Mouse (Mus musculus) heart, embryonic 15.5 days (tissue): ENCODE results near the gene Grik5. TPM values are rescaled to one million over a fixed set of nuclear protein-coding genes. Genes with fewer than 3 reads are reported as not detected.

Source experiments
- ATAC-seq: fragments of 200-750 bp; cut with Nextera tagmentation; replicated peaks from 2 replicates; pipeline ENCODE4 v1.8.0; 2017; ENCODE audit warnings: low read depth, moderate TSS enrichment; ENCODE audit not compliant: insufficient number of reproducible peaks, insufficient read depth, low FRiP score
- H3K27ac ChIP-seq: fragments of 300-500 bp; sonication (generic); 2 replicates; pipeline ENCODE4 v1.5.1; 2015; ENCODE audit warnings: mild to moderate bottlenecking, inconsistent platforms
- H3K27me3 ChIP-seq: fragments of 300-500 bp; sonication (generic); 2 replicates; pipeline ENCODE4 v1.6.1; 2015; ENCODE audit warnings: inconsistent platforms
- H3K36me3 ChIP-seq: fragments of 300-500 bp; sonication (generic); 2 replicates; pipeline ENCODE4 v1.6.1; 2015; ENCODE audit warnings: mild to moderate bottlenecking, inconsistent platforms
- H3K4me1 ChIP-seq: fragments of 300-500 bp; sonication (generic); replicated peaks from 2 replicates; pipeline ENCODE4 v1.6.1; 2015; ENCODE audit warnings: inconsistent platforms
- H3K4me2 ChIP-seq: fragments of 300-500 bp; sonication (generic); 2 replicates; pipeline ENCODE4 v1.6.1; 2015; ENCODE audit warnings: inconsistent platforms, mild to moderate bottlenecking, moderate library complexity
- H3K4me3 ChIP-seq: fragments of 300-500 bp; sonication (generic); 2 replicates; pipeline ENCODE4 v1.5.1; 2015; ENCODE audit warnings: mild to moderate bottlenecking, inconsistent platforms
- H3K9ac ChIP-seq: fragments of 300-500 bp; sonication (generic); 2 replicates; pipeline ENCODE4 v1.6.1; 2015; ENCODE audit warnings: mild to moderate bottlenecking, inconsistent platforms
- H3K9me3 ChIP-seq: fragments of 300-500 bp; sonication (generic); replicated peaks from 2 replicates; pipeline ENCODE4 v1.6.1; 2016; ENCODE audit warnings: inconsistent platforms
- WGBS: fragments of 180-500 bp; shearing (Covaris S2); methylation state at CpG from one replicate; pipeline ENCODE4 v1.1.7; 2015; ENCODE audit warnings: mixed read lengths; 5-methylcytosine and 5-hydroxymethylcytosine counted together
- polyA plus RNA-seq: library from polyadenylated mRNA; unstranded; fragments of >200 nt; fragmentation: Nextera tagmentation; extraction: Ambion mirVana; gene quantifications from 2 replicates; pipeline ENCODE4 v1.2.1, GENCODE M21; 2015

The Grik5 gene
- polyA plus RNA-seq, 1 experiment from 2014 or later: 2.4 TPM

- Histone ChIP-seq H3K36me3 (no peaks in the 10 kb centered on the region), H3K27ac (no peak overlapping the region), H3K4me2 (no peak overlapping the region), H3K9me3 (no peaks in the 10 kb centered on the region), H3K9ac (no peak overlapping the region), H3K4me1 (no peaks in the 10 kb centered on the region), H3K4me3 (no peak overlapping the region), H3K27me3 (peaks cover 27% of the 10 kb centered on the region; the same call in 1 of the 2 replicates)
- ATAC-seq: no peak
- WGBS: 44% methylated on average over 4 of the region's 4 CpGs
Measured at GRCm38 (mm10) chr7:25099581-25099980, 27.4 kb upstream of the Grik5 start.

- no peak overlapping the region for H3K9ac ChIP-seq
- ATAC-seq: no peak
- no peak overlapping the region for H3K4me2 ChIP-seq
- peaks cover 29% of the 10 kb centered on the region for H3K27me3 ChIP-seq
- H3K9me3 ChIP-seq: no peaks in the 10 kb centered on the region
- peaks cover 3% of the 10 kb centered on the region for H3K4me1 ChIP-seq
- WGBS: 71% methylated on average over 3 of the region's 3 CpGs
- no peaks in the 10 kb centered on the region for H3K36me3 ChIP-seq
- no peak overlapping the region for H3K27ac ChIP-seq
- no peak overlapping the region for H3K4me3 ChIP-seq
Measured at GRCm38 (mm10) chr7:25098169-25098568, 26.0 kb upstream of the Grik5 start.

- no peak overlapping the region for H3K4me2 ChIP-seq
- H3K4me1 ChIP-seq: peaks cover 19% of the 10 kb centered on the region
- H3K27ac ChIP-seq: no peak overlapping the region
- H3K4me3 ChIP-seq: no peak overlapping the region
- no peak overlapping the region for H3K9ac ChIP-seq
- H3K27me3 ChIP-seq: peaks cover 10% of the 10 kb centered on the region
- H3K36me3 ChIP-seq: no peaks in the 10 kb centered on the region
- WGBS: 49% methylated on average over 10 of the region's 10 CpGs
- no peak for ATAC-seq
- H3K9me3 ChIP-seq: no peaks in the 10 kb centered on the region
Measured at GRCm38 (mm10) chr7:25089875-25090274, 17.7 kb upstream of the Grik5 start.

GRCm38 (mm10) chr7:25088968-25089367, 16.8 kb upstream of the Grik5 start:
- Histone ChIP-seq H3K9me3 (no peaks in the 10 kb centered on the region), H3K4me1 (peaks cover 22% of the 10 kb centered on the region), H3K27me3 (peaks cover 10% of the 10 kb centered on the region), H3K4me2 (no peak overlapping the region), H3K4me3 (no peak overlapping the region), H3K27ac (no peak overlapping the region), H3K36me3 (peaks cover 2% of the 10 kb centered on the region; the same call in 1 of the 2 replicates), H3K9ac (no peak overlapping the region)
- WGBS: 26% methylated on average over 11 of the region's 11 CpGs
- 0 out of 2 replicates have a peak, but pooled peaks have one; percentile 6 for ATAC-seq

- H3K4me3 ChIP-seq: no peak overlapping the region
- H3K36me3 ChIP-seq: peaks cover 7% of the 10 kb centered on the region
- peaks cover 22% of the 10 kb centered on the region for H3K4me1 ChIP-seq
- WGBS: 19% methylated on average over 10 of the region's 10 CpGs
- no peak overlapping the region for H3K27ac ChIP-seq
- H3K4me2 ChIP-seq: no peak overlapping the region; the same call in 1 of the 2 replicates
- no peaks in the 10 kb centered on the region for H3K9me3 ChIP-seq
- H3K9ac ChIP-seq: no peak overlapping the region
- peaks cover 10% of the 10 kb centered on the region for H3K27me3 ChIP-seq
- ATAC-seq: peak; percentile 45; the same call in 1 of the 2 replicates
Measured at GRCm38 (mm10) chr7:25088531-25088930, 16.4 kb upstream of the Grik5 start.

GRCm38 (mm10) chr7:25087972-25088371, 15.8 kb upstream of the Grik5 start:
- H3K4me3 ChIP-seq: no peak overlapping the region
- no peaks in the 10 kb centered on the region for H3K9me3 ChIP-seq
- H3K27ac ChIP-seq: no peak overlapping the region
- H3K9ac ChIP-seq: no peak overlapping the region
- H3K4me2 ChIP-seq: no peak overlapping the region
- ATAC-seq: no peak
- WGBS: 66% methylated on average over 5 of the region's 5 CpGs
- H3K4me1 ChIP-seq: peaks cover 21% of the 10 kb centered on the region
- H3K36me3 ChIP-seq: peaks cover 12% of the 10 kb centered on the region
- H3K27me3 ChIP-seq: peaks cover 6% of the 10 kb centered on the region

GRCm38 (mm10) chr7:25087256-25087912, 15.2 kb upstream of the Grik5 start:
- 66% methylated on average over 10 of the region's 10 CpGs for WGBS
- H3K9me3 ChIP-seq: no peaks in the 10 kb centered on the region
- no peak; the same call in 1 of the 2 replicates for ATAC-seq
- no peak overlapping the region for H3K4me3 ChIP-seq
- H3K27ac ChIP-seq: no peak overlapping the region
- 0 out of 2 replicates have a peak, but pooled peaks cover under 1% of the 10 kb centered on the region for H3K27me3 ChIP-seq
- H3K9ac ChIP-seq: no peak overlapping the region
- peaks cover 18% of the 10 kb centered on the region for H3K36me3 ChIP-seq
- peaks cover 22% of the 10 kb centered on the region for H3K4me1 ChIP-seq
- no peak overlapping the region for H3K4me2 ChIP-seq

- Histone ChIP-seq H3K4me3 (no peak overlapping the region), H3K36me3 (peaks cover 25% of the 10 kb centered on the region), H3K9ac (no peak overlapping the region), H3K27ac (no peak overlapping the region), H3K9me3 (no peaks in the 10 kb centered on the region), H3K27me3 (no peaks in the 10 kb centered on the region), H3K4me1 (peaks cover 22% of the 10 kb centered on the region), H3K4me2 (no peak overlapping the region)
- 57% methylated on average over 3 of the region's 3 CpGs for WGBS
- no peak for ATAC-seq
Measured at GRCm38 (mm10) chr7:25086656-25087055, 14.5 kb upstream of the Grik5 start.

GRCm38 (mm10) chr7:25084621-25085020, 12.5 kb upstream of the Grik5 start:
- no peaks in the 10 kb centered on the region for H3K27me3 ChIP-seq
- H3K36me3 ChIP-seq: peaks cover 46% of the 10 kb centered on the region
- no peak overlapping the region for H3K27ac ChIP-seq
- no peak overlapping the region for H3K4me3 ChIP-seq
- no peaks in the 10 kb centered on the region for H3K9me3 ChIP-seq
- WGBS: 48% methylated on average over 5 of the region's 5 CpGs
- H3K9ac ChIP-seq: no peak overlapping the region
- peaks cover 22% of the 10 kb centered on the region for H3K4me1 ChIP-seq
- ATAC-seq: no peak
- H3K4me2 ChIP-seq: no peak overlapping the region

- 73% methylated on average over 4 of the region's 4 CpGs for WGBS
- Histone ChIP-seq H3K9ac (no peak overlapping the region; the same call in 1 of the 2 replicates), H3K4me3 (no peak overlapping the region), H3K27me3 (no peaks in the 10 kb centered on the region), H3K4me1 (peaks cover 29% of the 10 kb centered on the region), H3K9me3 (no peaks in the 10 kb centered on the region), H3K36me3 (peaks cover 48% of the 10 kb centered on the region), H3K27ac (no peak overlapping the region), H3K4me2 (no peak overlapping the region)
- no peak for ATAC-seq
Measured at GRCm38 (mm10) chr7:25082510-25082909, 10.4 kb upstream of the Grik5 start.

GRCm38 (mm10) chr7:25080431-25080830, 8.3 kb upstream of the Grik5 start:
- no peaks in the 10 kb centered on the region for H3K27me3 ChIP-seq
- no peaks in the 10 kb centered on the region for H3K9me3 ChIP-seq
- no peak overlapping the region for H3K4me2 ChIP-seq
- H3K9ac ChIP-seq: no peak overlapping the region
- WGBS: 92% methylated on average over 13 of the region's 13 CpGs
- no peak overlapping the region for H3K4me3 ChIP-seq
- peaks cover 37% of the 10 kb centered on the region for H3K4me1 ChIP-seq
- ATAC-seq: no peak
- H3K36me3 ChIP-seq: peaks cover 48% of the 10 kb centered on the region
- H3K27ac ChIP-seq: no peak overlapping the region

GRCm38 (mm10) chr7:25079496-25080026, 7.4 kb upstream of the Grik5 start:
- no peak for ATAC-seq
- 83% methylated on average over 12 of the region's 12 CpGs for WGBS

More at GRCm38 (mm10) chr7:25079496-25080026, 7.4 kb upstream of the Grik5 start:
- no peak overlapping the region for H3K9ac ChIP-seq
- H3K36me3 ChIP-seq: peaks cover 48% of the 10 kb centered on the region
- no peak overlapping the region for H3K4me2 ChIP-seq
- H3K27me3 ChIP-seq: no peaks in the 10 kb centered on the region
- no peak overlapping the region for H3K27ac ChIP-seq
- no peaks in the 10 kb centered on the region for H3K9me3 ChIP-seq
- H3K4me3 ChIP-seq: no peak overlapping the region
- H3K4me1 ChIP-seq: peaks cover 33% of the 10 kb centered on the region
